Mouse (Mus musculus) heart, adult 2 months (tissue): ENCODE measurements around the gene Dut. TPM values are rescaled to one million over a fixed set of nuclear protein-coding genes. Genes with fewer than 3 reads are reported as not detected.

Source experiments
- DNase-seq, 2 experiments: peaks; one replicate each; pipeline ENCODE4 v3.0.0; 2021
- H3K27ac ChIP-seq: fragments of 200-600 bp; 2 replicates; pipeline ENCODE4 v1.8.1; 2022
- H3K27me3 ChIP-seq: fragments of 200-500 bp; 2 replicates; pipeline ENCODE4 v1.6.1; 2012; ENCODE audit warnings: mild to moderate bottlenecking, low read length, inconsistent platforms, mixed read lengths; ENCODE audit not compliant: control insufficient read depth, insufficient read depth
- H3K36me3 ChIP-seq: fragments of 200-500 bp; 2 replicates; pipeline ENCODE4 v1.6.1; 2012; ENCODE audit warnings: low read length, inconsistent platforms; ENCODE audit not compliant: control insufficient read depth, insufficient read depth
- H3K4me1 ChIP-seq: fragments of 200-500 bp; 2 replicates; pipeline ENCODE4 v1.6.1; 2011; ENCODE audit warnings: low read length; ENCODE audit not compliant: control insufficient read depth, insufficient read depth
- H3K4me3 ChIP-seq: fragments of 200-600 bp; 2 replicates; pipeline ENCODE4 v1.8.1; 2022
- H3K79me2 ChIP-seq: fragments of 200-500 bp; replicated peaks from 2 replicates; pipeline ENCODE4 v1.6.1; 2012; ENCODE audit warnings: mild to moderate bottlenecking, inconsistent platforms, low read length, moderate library complexity, mixed read lengths; ENCODE audit not compliant: control insufficient read depth, insufficient read depth
- H3K9ac ChIP-seq: fragments of 200-500 bp; 2 replicates; pipeline ENCODE4 v1.6.1; 2012; ENCODE audit warnings: low read depth, mild to moderate bottlenecking, control low read depth, inconsistent platforms, low read length, mixed read lengths
- CTCF ChIP-seq: fragments of 200-600 bp; IDR thresholded peaks from 2 replicates; pipeline ENCODE4 v1.8.1; 2022; ENCODE audit warnings: antibody characterized with exemption, mild to moderate bottlenecking, moderate library complexity
- EP300 ChIP-seq: fragments of 200-500 bp; IDR thresholded peaks from 2 replicates; pipeline ENCODE4 v1.6.1; 2011; ENCODE audit warnings: low read depth, low read length, control low read depth; ENCODE audit not compliant: insufficient read depth
- POLR2A ChIP-seq: fragments of 200-500 bp; IDR thresholded peaks from 2 replicates; pipeline ENCODE4 v1.6.1; 2011; ENCODE audit warnings: mild to moderate bottlenecking, low read depth, low read length, control low read depth; ENCODE audit not compliant: insufficient read depth
- WGBS: fragments of 180-500 bp; shearing (Covaris S2); methylation state at CpG from one replicate; pipeline ENCODE4 v1.1.7; 2018; 5-methylcytosine and 5-hydroxymethylcytosine counted together
- intact Hi-C: fragments of 180-260 bp; cut with DNase I; formaldehyde crosslinking; loops from one replicate; pipeline ENCODE4 v1.15.1; 2025
- polyA plus RNA-seq: library from polyadenylated mRNA; depleted of rRNA; stranded (reverse); fragments of >200 nt; gene quantifications from 2 replicates; pipeline ENCODE4 v1.2.3, GENCODE M21; 2012; rRNA removed
- total RNA-seq, 2 experiments: library from RNA; stranded (reverse); gene quantifications; 2 replicates each; pipeline ENCODE4 v1.2.3; 2021

Dut gene
- total and polyA plus RNA-seq, 3 experiments, result 17.3 to 27.5 (median 27.4) TPM

DNA sequence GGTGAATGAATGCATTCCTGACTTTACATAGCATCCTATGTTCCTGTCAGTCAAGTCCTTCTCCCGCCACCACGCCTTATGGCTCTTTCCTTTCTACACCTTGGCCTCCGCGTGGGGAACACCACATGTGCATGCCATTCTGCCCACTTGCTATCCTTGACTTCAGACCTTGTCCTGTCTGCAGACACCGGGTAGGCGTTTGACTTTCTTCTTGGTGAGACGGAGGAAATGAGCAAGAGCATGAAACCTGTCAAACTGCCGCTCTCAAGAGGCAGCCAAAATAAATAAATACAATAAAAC is 55.6 kb downstream of the Dut start:
- WGBS, result 74% methylated on average over 8 of the region's 8 CpGs
- Histone ChIP-seq H3K27me3 (no peaks in the 10 kb centered on the region), H3K9ac (no peak overlapping the region), H3K4me3 (no peak overlapping the region), H3K79me2 (no peaks in the 10 kb centered on the region), H3K27ac (no peak overlapping the region), H3K36me3 (no peaks in the 10 kb centered on the region; the same call in 1 of the 2 replicates), H3K4me1 (peaks cover 3% of the 10 kb centered on the region)
- no peak for DNase-seq
- intact Hi-C loops, result no loop called here
- TF ChIP-seq CTCF (no peak), POLR2A (no peak), EP300 (no peak)

DNA sequence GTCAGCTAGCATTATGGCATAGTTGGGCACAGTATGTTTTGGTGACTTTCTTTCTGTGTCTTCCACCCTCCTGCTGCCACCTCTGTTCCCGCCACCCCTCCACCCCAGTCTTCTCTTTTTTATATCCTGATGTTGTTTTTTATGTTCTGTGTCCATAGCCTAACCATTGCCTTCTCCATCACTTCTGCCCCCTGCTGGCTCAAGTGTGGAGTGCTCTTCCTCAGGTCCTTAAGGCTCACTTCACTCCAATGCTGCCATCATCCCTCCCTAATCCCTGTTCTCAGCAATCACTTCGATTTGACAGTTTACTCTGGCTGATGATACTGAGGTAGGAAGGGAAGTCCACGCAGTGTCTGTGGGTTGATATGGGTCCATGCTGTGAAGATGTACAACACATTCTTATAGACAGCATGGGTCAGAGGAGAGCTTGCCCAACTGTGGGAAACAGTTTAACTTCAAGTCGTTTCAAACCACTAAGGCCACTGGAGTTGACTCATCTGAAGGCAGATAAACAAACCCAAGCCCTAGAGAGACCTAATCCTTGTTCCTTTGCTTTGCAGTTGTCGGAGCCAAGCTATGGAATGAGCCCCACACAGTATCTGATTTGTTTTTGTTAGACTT is 56.9 kb downstream of the Dut start:
- Histone ChIP-seq H3K36me3 (no peaks in the 10 kb centered on the region; the same call in 1 of the 2 replicates), H3K27me3 (no peaks in the 10 kb centered on the region), H3K27ac (no peak overlapping the region), H3K4me1 (peaks cover 3% of the 10 kb centered on the region), H3K4me3 (no peak overlapping the region), H3K79me2 (no peaks in the 10 kb centered on the region), H3K9ac (no peak overlapping the region)
- no peak for TF ChIP-seq EP300
- TF ChIP-seq CTCF, result peak; percentile 54
- no peak for TF ChIP-seq POLR2A
- intact Hi-C loops, result no loop called here
- no peak for DNase-seq
- WGBS, result 61% methylated on average over 5 of the region's 5 CpGs

DNA sequence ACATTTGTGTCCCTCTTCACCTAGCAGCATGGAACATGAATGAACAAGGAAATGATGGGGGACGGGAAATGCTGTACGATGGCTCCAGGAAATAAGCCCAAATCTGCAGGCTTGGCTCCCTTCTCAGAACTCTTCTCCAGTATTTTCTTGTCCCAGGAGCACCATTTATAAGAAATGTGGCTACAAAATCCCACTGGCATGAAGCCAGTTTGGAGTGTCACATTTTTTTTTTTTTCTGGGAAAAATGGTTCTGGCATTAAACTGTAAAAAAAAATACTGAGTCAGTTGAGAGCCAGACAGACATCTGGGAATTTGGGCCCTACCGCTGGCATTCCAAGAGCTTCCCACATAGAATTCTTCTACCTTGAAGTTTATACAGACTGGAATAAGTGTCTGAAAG is 57.8 kb downstream of the Dut start:
- no peaks in the 10 kb centered on the region for H3K79me2 ChIP-seq
- WGBS, result 63% methylated on average over 3 of the region's 3 CpGs
- H3K4me3 ChIP-seq, result no peak overlapping the region
- TF ChIP-seq POLR2A (no peak), CTCF (no peak), EP300 (no peak)
- peaks cover 3% of the 10 kb centered on the region for H3K4me1 ChIP-seq
- H3K9ac ChIP-seq, result no peak overlapping the region
- H3K27me3 ChIP-seq, result no peaks in the 10 kb centered on the region
- no peak overlapping the region; the same call in 1 of the 2 replicates for H3K27ac ChIP-seq
- no peak for DNase-seq
- intact Hi-C loops, result no loop called here
- no peaks in the 10 kb centered on the region; the same call in 1 of the 2 replicates for H3K36me3 ChIP-seq

DNA sequence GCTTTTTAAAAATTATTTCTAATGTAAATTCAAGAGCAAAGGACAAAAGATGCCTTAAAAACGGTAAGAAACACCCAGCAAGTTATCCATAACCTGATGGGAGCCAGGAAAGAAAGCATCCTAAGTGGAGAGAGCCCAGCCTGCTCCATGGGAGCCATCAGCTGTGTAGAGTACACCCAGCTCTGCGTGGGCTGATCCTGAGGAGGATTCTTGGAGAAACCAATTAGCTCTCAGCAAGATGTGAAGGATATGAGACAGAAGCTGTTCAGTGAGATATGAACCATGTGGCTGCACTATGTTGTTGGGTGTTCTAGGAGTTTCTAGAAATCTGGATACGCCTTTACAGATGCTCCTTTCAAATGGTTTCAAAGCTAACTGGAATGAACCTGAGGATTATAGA is 58.7 kb downstream of the Dut start:
- 82% methylated on average over 3 of the region's 3 CpGs for WGBS
- TF ChIP-seq POLR2A (no peak), EP300 (no peak), CTCF (no peak)
- no peaks in the 10 kb centered on the region for H3K79me2 ChIP-seq
- no peaks in the 10 kb centered on the region; the same call in 1 of the 2 replicates for H3K36me3 ChIP-seq
- no peak overlapping the region for H3K27ac ChIP-seq
- no peak overlapping the region for H3K9ac ChIP-seq
- no peak for DNase-seq
- intact Hi-C loops, result no loop called here
- peaks cover 3% of the 10 kb centered on the region for H3K4me1 ChIP-seq
- H3K27me3 ChIP-seq, result no peaks in the 10 kb centered on the region
- H3K4me3 ChIP-seq, result no peak overlapping the region

Other genes with a start within 250 kb of the Dut start
- 1 to 10 TPM in 1 of 2 experiments, under 1 TPM in 1; 0.97 to 1.3 TPM for gene Slc24a5, start 179.1 kb upstream of the Dut start, total RNA-seq
- 0.41 and 0.73 TPM in 2 replicates for gene Slc24a5, start 179.1 kb upstream of the Dut start, polyA plus RNA-seq
- gene Myef2, start 123.5 kb upstream of the Dut start, total RNA-seq, result 1 to 10 TPM; 4.8 to 7.2 TPM
- 2.5 and 4.3 TPM in 2 replicates for gene Myef2, start 123.5 kb upstream of the Dut start, polyA plus RNA-seq
- gene Ctxn2, start 110.5 kb upstream of the Dut start, total RNA-seq, result not detected
- not detected in 2 replicates for gene Ctxn2, start 110.5 kb upstream of the Dut start, polyA plus RNA-seq
- gene Slc12a1, start 94.7 kb upstream of the Dut start, total RNA-seq, result not detected
- gene Slc12a1, start 94.7 kb upstream of the Dut start, polyA plus RNA-seq, result not detected in 2 replicates